Mouse (Mus musculus) thymus, adult 2 months (tissue): Measurements from ENCODE around the gene Ust.

ENCODE experiments used
- CTCF ChIP-seq: fragments of 200-500 bp; IDR thresholded peaks from 2 replicates; pipeline ENCODE4 v1.5.1; 2012; ENCODE audit warnings: mild to moderate bottlenecking, control low read depth, low read length, moderate library complexity, borderline replicate concordance; ENCODE audit not compliant: control insufficient read depth, poor library complexity, insufficient read depth; ENCODE audit errors: extremely low read depth
- POLR2A ChIP-seq: fragments of 200-500 bp; IDR thresholded peaks from 2 replicates; pipeline ENCODE4 v1.6.1; 2012; ENCODE audit warnings: mild to moderate bottlenecking, low read length, control low read depth, moderate library complexity; ENCODE audit not compliant: control insufficient read depth, poor library complexity, insufficient read depth; ENCODE audit errors: extremely low read depth

GRCm38 (mm10) chr10:8336601-8337000 is 182.0 kb downstream of the Ust start:
- TF ChIP-seq CTCF (no peak), POLR2A (no peak)
